Mouse (Mus musculus): ENCODE measurements around the gene Fbxo21. TPM values are rescaled to one million over a fixed set of nuclear protein-coding genes. Genes with fewer than 3 reads are reported as not detected.

Fbxo21 gene
- polyA plus RNA-seq, 1 experiment from 2014 or later, result 141 TPM

GRCm38 (mm10) chr5:118057508-118058111 lies 81.1 kb downstream of the Fbxo21 start:
- no peak overlapping the region for H3K4me3 ChIP-seq
- H3K4me2 ChIP-seq, result no peak overlapping the region
- ATAC-seq (ENCODE audit: low FRiP score), result no peak
- no peak overlapping the region for H3K9ac ChIP-seq
- 43% methylated on average over 8 of the region's 8 CpGs for WGBS
- no peak overlapping the region for H3K27ac ChIP-seq
- H3K27me3 ChIP-seq, result no peaks in the 10 kb centered on the region
- peaks cover 18% of the 10 kb centered on the region for H3K4me1 ChIP-seq (replicated peaks)
- H3K9me3 ChIP-seq, result no peaks in the 10 kb centered on the region
- peaks cover 3% of the 10 kb centered on the region; the same call in 1 of the 2 replicates for H3K36me3 ChIP-seq

GRCm38 (mm10) chr5:118058858-118059257 lies 82.3 kb downstream of the Fbxo21 start:
- H3K4me3 ChIP-seq, result no peak overlapping the region
- H3K4me1 ChIP-seq (replicated peaks), result peaks cover 28% of the 10 kb centered on the region
- no peak overlapping the region for H3K9ac ChIP-seq
- no peak overlapping the region for H3K27ac ChIP-seq
- H3K27me3 ChIP-seq, result no peaks in the 10 kb centered on the region
- no peaks in the 10 kb centered on the region for H3K9me3 ChIP-seq
- H3K4me2 ChIP-seq, result no peak overlapping the region
- H3K36me3 ChIP-seq, result peaks cover 3% of the 10 kb centered on the region; the same call in 1 of the 2 replicates
- ATAC-seq (ENCODE audit: low FRiP score), result no peak
- 91% methylated on average over 10 of the region's 10 CpGs for WGBS

- ATAC-seq (ENCODE audit: low FRiP score), result no peak
- WGBS, result 82% methylated on average over 9 of the region's 9 CpGs
- no peak overlapping the region for H3K4me2 ChIP-seq
- H3K4me1 ChIP-seq (replicated peaks), result peaks cover 35% of the 10 kb centered on the region
- no peaks in the 10 kb centered on the region for H3K9me3 ChIP-seq
- H3K36me3 ChIP-seq, result peaks cover 3% of the 10 kb centered on the region; the same call in 1 of the 2 replicates
- no peaks in the 10 kb centered on the region for H3K27me3 ChIP-seq
- no peak overlapping the region for H3K9ac ChIP-seq
- no peak overlapping the region for H3K27ac ChIP-seq
- H3K4me3 ChIP-seq, result no peak overlapping the region
Measured at GRCm38 (mm10) chr5:118059646-118060045, 83.1 kb downstream of the Fbxo21 start.

Other genes with a start within 250 kb of the Fbxo21 start
- 1.6 and 1.7 TPM in 2 replicates for gene Nos1, start 195.7 kb upstream of the Fbxo21 start, polyA plus RNA-seq (2015; fragmentation: Nextera tagmentation; extraction: Ambion mirVana)
- 1.6 and 2.0 TPM in 2 replicates for gene Tesc, start 51.0 kb downstream of the Fbxo21 start, polyA plus RNA-seq (2015; fragmentation: Nextera tagmentation; extraction: Ambion mirVana)
- 22.8 and 23.7 TPM in 2 replicates for gene Fbxw8, start 178.7 kb downstream of the Fbxo21 start, polyA plus RNA-seq (2015; fragmentation: Nextera tagmentation; extraction: Ambion mirVana)
- gene Hrk, start 187.9 kb downstream of the Fbxo21 start, polyA plus RNA-seq (2015; fragmentation: Nextera tagmentation; extraction: Ambion mirVana), result 2.3 and 2.6 TPM in 2 replicates